Mouse (Mus musculus) olfactory bulb, adult 2 months (tissue): ENCODE data around the gene Frmd4b.

Experiments
- CTCF ChIP-seq: fragments of 200-500 bp; IDR thresholded peaks from 2 replicates; pipeline ENCODE4 v1.5.1; 2012; ENCODE audit warnings: low read depth, mild to moderate bottlenecking, low read length, moderate library complexity; ENCODE audit not compliant: insufficient read depth
- POLR2A ChIP-seq: fragments of 200-500 bp; IDR thresholded peaks from 2 replicates; pipeline ENCODE4 v1.6.1; 2012; ENCODE audit warnings: mild to moderate bottlenecking, low read depth, low read length, moderate library complexity; ENCODE audit not compliant: insufficient read depth

GRCm38 (mm10) chr6:97252711-97253221, 364.6 kb downstream of the Frmd4b start, which contains the start of gene Lmod3:
- TF ChIP-seq CTCF (no peak), POLR2A (no peak)
